Mouse (Mus musculus) ES-Bruce4 (cell line): ENCODE data around the gene Lig1. TPM values are rescaled to one million over a fixed set of nuclear protein-coding genes. Genes with fewer than 3 reads are reported as not detected.

Experiments
- H3K27ac ChIP-seq: 2 replicates; pipeline ENCODE4 v1.5.1; 2012; ENCODE audit warnings: low read length, inconsistent platforms; ENCODE audit not compliant: insufficient read depth
- H3K27me3 ChIP-seq: 2 replicates; pipeline ENCODE4 v1.6.1; 2012; ENCODE audit warnings: mild to moderate bottlenecking, low read length, inconsistent platforms; ENCODE audit not compliant: control insufficient read depth, poor library complexity, insufficient read depth, severe bottlenecking
- H3K36me3 ChIP-seq: 2 replicates; pipeline ENCODE4 v1.6.1; 2012; ENCODE audit warnings: inconsistent platforms, mild to moderate bottlenecking, low read length, moderate library complexity; ENCODE audit not compliant: control insufficient read depth, poor library complexity, insufficient read depth, severe bottlenecking
- H3K4me1 ChIP-seq: one replicate; pipeline ENCODE4 v1.8.1; 2011; ENCODE audit warnings: low read length; ENCODE audit not compliant: control insufficient read depth, insufficient read depth
- H3K4me3 ChIP-seq: 2 replicates; pipeline ENCODE4 v1.5.1; 2011; ENCODE audit warnings: low read depth, mild to moderate bottlenecking, low read length
- H3K9ac ChIP-seq: 2 replicates; pipeline ENCODE4 v1.6.1; 2012; ENCODE audit warnings: low read depth, mild to moderate bottlenecking, inconsistent platforms; ENCODE audit not compliant: poor library complexity, severe bottlenecking
- H3K9me3 ChIP-seq: replicated peaks from 2 replicates; pipeline ENCODE4 v1.6.1; 2012; ENCODE audit warnings: mild to moderate bottlenecking, low read length, inconsistent platforms; ENCODE audit not compliant: control insufficient read depth, poor library complexity, insufficient read depth, severe bottlenecking
- CTCF ChIP-seq: IDR thresholded peaks from one replicate; pipeline ENCODE4 v1.8.1; 2011; ENCODE audit warnings: low read depth, low read length
- EP300 ChIP-seq: IDR thresholded peaks from 2 replicates; pipeline ENCODE4 v1.6.1; 2011; ENCODE audit warnings: low read depth, low read length; ENCODE audit not compliant: insufficient read depth
- POLR2A ChIP-seq: IDR thresholded peaks from one replicate; pipeline ENCODE4 v1.8.1; 2011; ENCODE audit warnings: low read length; ENCODE audit not compliant: insufficient read depth
- polyA plus RNA-seq: library from polyadenylated mRNA; stranded (reverse); fragments of >200 nt; gene quantifications from 2 replicates; pipeline ENCODE4 v1.2.4, GENCODE M21; 2011; ENCODE audit warnings: low read depth; ENCODE audit not compliant: missing spikeins, insufficient read depth, insufficient read length

Gene Lig1
- polyA plus RNA-seq, 1 experiment, result 181 TPM

DNA sequence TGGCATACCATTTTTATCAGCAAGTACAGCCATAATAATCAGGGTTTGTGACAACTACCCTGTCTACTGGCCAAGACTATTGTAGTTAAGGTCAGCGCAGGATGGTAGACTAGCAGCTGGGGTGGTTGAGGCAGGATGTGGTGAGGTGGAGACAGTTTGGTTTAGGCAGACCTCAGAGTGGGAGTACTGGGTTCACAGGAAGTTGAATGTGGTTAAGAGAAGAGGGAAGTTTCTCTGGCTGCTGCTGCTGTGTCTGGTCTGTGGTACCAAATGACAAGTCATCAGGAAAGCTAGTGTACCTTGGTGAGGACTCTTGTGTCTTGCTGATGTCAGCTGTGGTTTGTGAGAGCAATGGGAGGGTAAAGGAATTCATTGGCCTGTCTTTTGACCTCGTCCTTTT, 25.7 kb downstream of the Lig1 start:
- no peak overlapping the region for H3K4me3 ChIP-seq
- no peak overlapping the region for H3K9ac ChIP-seq
- H3K9me3 ChIP-seq, result no peaks in the 10 kb centered on the region
- H3K36me3 ChIP-seq, result peaks cover 84% of the 10 kb centered on the region
- H3K27me3 ChIP-seq, result no peaks in the 10 kb centered on the region
- no peaks in the 10 kb centered on the region for H3K4me1 ChIP-seq
- no peak overlapping the region for H3K27ac ChIP-seq
- TF ChIP-seq CTCF (no peak), POLR2A (no peak), EP300 (no peak)

DNA sequence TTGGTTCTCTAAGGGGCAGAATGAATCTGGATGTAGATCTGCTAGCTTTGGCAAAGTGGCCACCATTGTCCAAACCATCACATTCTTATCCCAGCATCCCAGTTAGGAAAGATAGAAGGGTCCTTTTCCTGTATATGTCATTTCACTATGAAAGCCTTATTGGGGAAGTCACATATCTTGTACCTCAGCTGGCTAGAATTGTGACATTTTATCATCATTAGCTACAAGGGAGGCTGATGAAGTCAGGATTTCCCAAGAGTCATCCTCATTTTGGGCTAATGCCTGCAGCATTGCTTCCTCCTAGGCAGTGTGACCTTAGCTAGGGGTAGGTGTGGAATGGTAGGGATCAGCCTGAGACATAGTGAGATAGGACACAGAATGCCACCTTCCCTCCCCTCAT, 26.3 kb downstream of the Lig1 start:
- peaks cover 4% of the 10 kb centered on the region; the same call in 1 of the 2 replicates for H3K9me3 ChIP-seq
- no peaks in the 10 kb centered on the region for H3K4me1 ChIP-seq
- no peak overlapping the region for H3K9ac ChIP-seq
- TF ChIP-seq EP300, result no peak
- no peak for TF ChIP-seq POLR2A
- no peak for TF ChIP-seq CTCF
- no peaks in the 10 kb centered on the region for H3K27me3 ChIP-seq
- no peak overlapping the region for H3K4me3 ChIP-seq
- peaks cover 88% of the 10 kb centered on the region for H3K36me3 ChIP-seq
- H3K27ac ChIP-seq, result no peak overlapping the region

DNA sequence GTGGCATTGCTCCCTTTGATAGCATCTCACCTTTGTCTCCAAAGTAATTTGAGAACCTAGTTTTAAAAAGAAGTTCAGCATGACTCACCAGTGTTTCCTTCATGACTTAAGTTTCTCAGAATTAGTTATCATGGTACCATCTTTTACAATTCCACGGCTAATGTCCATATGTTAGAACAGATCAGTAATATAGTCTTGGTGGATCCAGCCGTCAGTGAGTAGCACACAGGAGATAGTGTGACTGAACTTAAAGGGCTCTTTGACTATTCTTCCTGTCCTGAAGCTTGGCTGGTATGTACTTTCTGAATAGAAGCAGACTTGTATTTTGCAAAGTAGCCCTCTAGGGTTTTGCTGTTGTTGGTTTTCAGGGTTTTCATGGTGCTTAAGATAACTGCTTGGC, 32.3 kb downstream of the Lig1 start:
- Histone ChIP-seq H3K9me3 (peaks cover 42% of the 10 kb centered on the region), H3K4me1 (no peaks in the 10 kb centered on the region), H3K27me3 (no peaks in the 10 kb centered on the region), H3K36me3 (peaks cover 84% of the 10 kb centered on the region), H3K4me3 (no peak overlapping the region), H3K27ac (no peak overlapping the region), H3K9ac (no peak overlapping the region)
- no peak for TF ChIP-seq EP300
- TF ChIP-seq CTCF, result no peak
- no peak for TF ChIP-seq POLR2A

DNA sequence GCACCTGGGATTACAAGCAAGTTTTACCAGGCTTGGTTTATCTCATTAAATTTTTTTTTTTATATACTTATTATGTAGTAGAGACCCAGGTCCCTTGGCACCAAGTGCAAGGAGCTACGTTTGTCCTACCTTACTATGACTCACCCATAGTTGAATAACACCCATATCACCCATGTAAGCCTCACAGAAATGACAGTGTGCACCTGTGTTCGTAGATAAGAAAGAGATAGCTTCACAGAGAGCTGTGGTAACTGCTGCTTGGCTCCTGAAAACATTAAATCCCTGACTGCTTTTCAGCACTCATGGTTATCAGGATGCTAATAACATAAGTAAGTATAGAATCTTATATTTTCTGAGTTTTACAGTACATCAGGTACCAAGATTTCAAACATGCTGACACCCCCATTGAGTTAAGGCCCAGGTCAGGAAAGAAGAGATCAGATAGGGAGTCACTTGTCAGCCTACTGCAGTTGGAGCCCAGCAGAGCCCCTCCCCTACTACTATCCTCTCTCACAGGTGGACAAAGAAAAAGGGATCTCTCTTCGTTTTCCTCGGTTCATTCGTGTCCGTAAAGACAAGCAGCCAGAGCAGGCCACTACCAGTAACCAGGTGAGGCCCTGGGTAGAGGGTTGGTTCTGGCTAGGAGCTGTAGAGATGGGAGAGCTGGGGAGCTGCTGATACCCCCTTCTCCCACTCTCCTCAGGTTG, 33.6 kb downstream of the Lig1 start:
- H3K27ac ChIP-seq, result no peak overlapping the region
- no peaks in the 10 kb centered on the region for H3K27me3 ChIP-seq
- peaks cover 42% of the 10 kb centered on the region for H3K9me3 ChIP-seq
- no peak overlapping the region for H3K4me3 ChIP-seq
- H3K9ac ChIP-seq, result no peak overlapping the region
- TF ChIP-seq EP300 (no peak), CTCF (no peak), POLR2A (no peak)
- H3K36me3 ChIP-seq, result peaks cover 72% of the 10 kb centered on the region
- no peaks in the 10 kb centered on the region for H3K4me1 ChIP-seq

DNA sequence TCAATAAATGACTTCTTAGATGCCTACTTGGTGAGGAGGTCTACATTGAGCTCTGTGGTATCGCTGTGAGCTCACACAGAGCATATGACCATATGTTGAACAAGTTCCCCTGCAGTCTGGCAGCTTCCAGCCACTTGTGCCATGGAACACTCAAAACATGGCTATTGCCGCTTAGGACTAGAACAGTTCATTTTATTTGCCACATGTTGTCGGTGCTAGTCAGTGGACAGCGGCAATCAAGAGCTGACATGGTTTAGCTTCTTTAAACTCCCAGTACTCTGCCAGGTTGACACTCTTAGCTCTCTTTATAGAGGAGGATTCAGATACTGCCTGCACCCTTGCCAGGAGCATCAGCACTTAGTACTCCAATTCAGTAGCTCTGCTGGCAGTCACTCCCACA, 34.3 kb downstream of the Lig1 start:
- peaks cover 42% of the 10 kb centered on the region for H3K9me3 ChIP-seq
- H3K4me3 ChIP-seq, result no peak overlapping the region
- TF ChIP-seq EP300 (no peak), POLR2A (no peak), CTCF (no peak)
- peaks cover 65% of the 10 kb centered on the region for H3K36me3 ChIP-seq
- H3K27ac ChIP-seq, result no peak overlapping the region
- no peak overlapping the region for H3K9ac ChIP-seq
- H3K27me3 ChIP-seq, result no peaks in the 10 kb centered on the region
- H3K4me1 ChIP-seq, result no peaks in the 10 kb centered on the region

DNA sequence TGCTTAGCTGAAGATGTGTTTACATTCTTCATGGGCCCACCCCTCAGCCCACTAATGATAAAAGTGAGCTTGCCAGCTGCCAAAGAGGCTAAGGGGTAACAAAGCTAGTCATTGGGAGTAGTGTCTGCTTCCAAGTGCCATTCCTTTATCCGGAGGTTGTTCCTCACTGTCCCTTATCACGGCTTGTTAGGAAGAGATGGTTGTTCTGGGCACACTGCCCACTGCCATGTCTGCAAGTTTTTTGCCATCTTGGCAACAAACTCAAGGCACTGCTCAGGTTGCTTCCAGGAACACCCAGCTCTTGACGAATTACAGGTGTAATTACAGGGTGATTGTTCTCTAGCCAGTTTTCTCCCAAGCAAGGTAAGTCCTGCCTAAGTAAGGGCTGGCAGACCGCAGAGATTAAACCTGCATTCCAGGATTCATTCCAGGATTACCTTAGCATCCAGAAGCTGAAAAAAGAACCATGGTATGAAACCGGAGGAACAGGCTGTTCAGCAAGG, 37.1 kb downstream of the Lig1 start:
- Histone ChIP-seq H3K36me3 (peaks cover 41% of the 10 kb centered on the region), H3K27me3 (no peaks in the 10 kb centered on the region)
- TF ChIP-seq POLR2A (no peak), CTCF (no peak), EP300 (no peak)

More for the DNA sequence above, 37.1 kb downstream of the Lig1 start:
- Histone ChIP-seq H3K9me3 (peaks cover 33% of the 10 kb centered on the region), H3K9ac (no peak overlapping the region), H3K4me3 (no peak overlapping the region), H3K4me1 (no peaks in the 10 kb centered on the region), H3K27ac (no peak overlapping the region)
